Mouse (Mus musculus) brain, embryonic 14.5 days (tissue): Measurements from ENCODE around the gene Syne3.

ENCODE experiments used
- CTCF ChIP-seq: fragments of 200-500 bp; IDR thresholded peaks from 2 replicates; pipeline ENCODE4 v1.5.1; 2012; ENCODE audit warnings: inconsistent platforms, mild to moderate bottlenecking, moderate library complexity, borderline replicate concordance; ENCODE audit not compliant: insufficient read depth, insufficient read length; ENCODE audit errors: extremely low read depth
- POLR2A ChIP-seq: fragments of 200-500 bp; IDR thresholded peaks from 2 replicates; pipeline ENCODE4 v1.6.1; 2012; ENCODE audit warnings: mild to moderate bottlenecking, inconsistent platforms, borderline replicate concordance; ENCODE audit not compliant: poor library complexity, insufficient read depth, insufficient read length, severe bottlenecking; ENCODE audit errors: extremely low read depth

DNA sequence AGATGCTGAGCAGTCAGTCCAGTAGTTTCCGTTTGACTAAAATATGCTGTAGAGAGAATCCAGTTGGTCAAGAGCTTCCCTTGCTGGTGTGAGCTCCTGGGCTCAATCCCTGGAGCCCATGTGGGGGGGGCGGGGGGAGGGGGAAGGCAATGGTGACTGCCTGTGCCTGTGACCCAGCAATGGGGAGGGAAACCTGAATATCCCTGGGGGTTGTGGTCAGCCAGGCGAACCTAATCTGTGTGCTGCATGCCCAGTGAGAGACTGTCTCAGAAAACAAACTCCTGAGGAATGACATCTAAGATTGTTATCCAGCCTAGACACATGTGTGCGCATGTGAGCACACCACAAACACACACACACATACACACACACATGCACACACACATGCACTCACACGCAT lies 100.6 kb downstream of the Syne3 start:
- TF ChIP-seq POLR2A (no peak), CTCF (no peak)
